Mouse (Mus musculus) spleen, adult 12 weeks (tissue): ENCODE measurements around the gene Clybl.

Experiments
- DNase-seq: peaks from one replicate; pipeline ENCODE4 v3.0.0; 2022; ENCODE audit warnings: low spot score

Clybl gene

DNA sequence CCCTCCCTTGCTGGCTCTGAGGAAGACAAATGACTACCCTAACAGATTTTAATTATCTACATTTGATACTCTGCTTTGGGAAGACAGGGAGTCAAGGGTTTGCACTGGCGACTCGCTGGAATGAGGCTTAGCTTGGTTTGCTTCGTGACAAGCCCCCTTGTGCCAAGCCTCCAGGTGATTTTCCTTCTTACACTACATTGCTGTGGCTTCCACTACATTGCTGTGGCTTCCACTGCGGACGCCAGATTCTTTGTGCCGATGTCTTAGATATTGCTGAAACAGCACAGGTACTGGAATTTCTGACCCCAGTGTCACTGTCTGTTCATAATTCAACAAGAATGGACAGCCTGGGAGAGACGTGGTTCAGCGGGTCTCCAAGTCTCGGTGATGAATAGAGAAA lies 180.3 kb downstream of the Clybl start:
- DNase-seq: no peak

DNA sequence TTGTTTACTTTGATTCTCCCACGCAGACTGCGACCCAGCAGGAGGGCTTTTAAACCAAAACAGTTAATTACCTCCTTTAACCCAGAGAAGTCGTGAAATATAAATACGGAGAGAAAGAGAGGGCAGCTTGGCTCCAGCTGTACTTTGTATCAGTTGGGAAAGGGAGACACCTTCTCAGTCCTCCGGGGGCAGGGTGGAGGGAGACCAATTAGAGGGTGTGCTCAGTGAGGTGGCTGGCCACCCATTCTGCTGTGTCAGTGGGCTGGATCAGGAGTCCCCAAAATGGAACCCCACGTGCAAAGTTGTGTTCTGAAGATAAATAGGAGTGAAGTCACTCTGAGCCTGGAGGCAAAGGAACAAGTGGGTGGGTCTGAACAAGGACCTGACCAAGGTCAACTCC lies 181.7 kb downstream of the Clybl start:
- no peak for DNase-seq

DNA sequence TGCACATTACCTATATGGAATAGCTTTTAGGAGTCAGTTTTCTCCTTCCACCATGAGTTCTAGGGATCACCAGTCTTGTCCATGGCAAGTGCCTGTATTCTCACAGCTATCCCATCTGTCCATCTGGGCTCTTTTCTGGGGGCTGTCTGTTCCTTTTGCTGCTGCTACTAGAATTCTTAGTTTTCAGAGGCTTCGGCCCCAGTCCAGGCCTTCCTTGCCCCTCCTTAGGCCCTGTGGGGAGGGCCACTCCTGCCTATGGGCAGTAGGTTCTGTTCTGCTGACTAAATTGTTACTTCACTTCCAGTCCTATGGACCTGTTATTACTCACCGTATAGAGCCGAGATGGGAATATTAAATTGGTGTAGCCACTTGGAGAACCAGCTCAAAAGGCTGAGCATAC lies 182.5 kb downstream of the Clybl start:
- DNase-seq: no peak

DNA sequence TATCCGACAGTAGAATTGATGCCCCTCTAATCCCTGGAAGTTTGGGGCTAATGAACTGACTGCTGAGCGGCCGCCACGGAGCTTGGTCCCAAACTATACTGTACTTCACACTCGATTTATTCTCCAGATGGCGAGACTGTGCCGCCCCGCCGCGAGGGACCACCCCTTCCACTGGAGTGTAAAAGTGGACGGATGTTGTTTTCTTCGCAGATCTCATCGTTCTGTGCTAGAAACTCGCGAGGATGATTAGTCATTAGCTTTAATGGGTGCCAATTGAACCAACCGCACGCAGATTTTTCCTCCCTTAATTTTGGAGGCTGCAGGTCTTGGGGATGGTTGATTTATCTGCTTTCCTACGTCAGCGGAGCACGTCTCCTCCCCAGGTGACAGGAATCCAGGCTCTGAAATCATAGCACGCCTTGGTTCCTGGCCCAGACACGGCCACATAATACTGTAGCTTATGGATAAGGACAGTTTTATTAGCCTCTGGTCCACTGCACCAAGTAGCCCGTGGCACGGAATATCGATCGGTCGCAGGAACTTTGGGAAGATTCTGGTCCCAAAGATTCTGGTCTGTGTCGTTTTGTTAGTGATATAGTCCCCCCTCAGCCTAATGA lies 185.9 kb downstream of the Clybl start:
- no peak for DNase-seq

DNA sequence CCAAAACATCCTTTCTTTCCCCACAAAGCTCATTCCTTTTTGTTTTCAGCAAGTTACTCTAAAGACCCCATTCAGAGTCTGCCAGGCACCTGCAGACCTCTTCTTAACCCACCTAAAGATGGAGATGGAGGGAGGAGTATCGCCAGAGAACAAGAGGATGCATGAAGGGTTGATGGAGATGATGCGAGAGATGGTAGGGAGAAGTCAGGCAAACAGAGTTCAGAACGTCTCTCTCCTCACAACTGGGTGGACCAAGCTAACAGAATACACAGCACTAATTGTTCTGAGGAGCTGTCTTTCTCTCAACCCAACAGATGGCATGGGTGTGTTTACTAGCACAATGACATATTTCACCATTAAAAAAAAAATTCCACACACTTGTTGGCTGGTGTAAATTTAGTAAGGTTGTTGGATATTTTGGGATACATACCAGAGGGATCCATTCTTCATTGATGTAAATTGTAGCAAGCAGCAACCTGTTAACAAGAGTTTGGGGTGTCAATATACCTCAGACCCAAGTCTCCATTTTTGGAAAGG lies 186.4 kb downstream of the Clybl start:
- no peak for DNase-seq

DNA sequence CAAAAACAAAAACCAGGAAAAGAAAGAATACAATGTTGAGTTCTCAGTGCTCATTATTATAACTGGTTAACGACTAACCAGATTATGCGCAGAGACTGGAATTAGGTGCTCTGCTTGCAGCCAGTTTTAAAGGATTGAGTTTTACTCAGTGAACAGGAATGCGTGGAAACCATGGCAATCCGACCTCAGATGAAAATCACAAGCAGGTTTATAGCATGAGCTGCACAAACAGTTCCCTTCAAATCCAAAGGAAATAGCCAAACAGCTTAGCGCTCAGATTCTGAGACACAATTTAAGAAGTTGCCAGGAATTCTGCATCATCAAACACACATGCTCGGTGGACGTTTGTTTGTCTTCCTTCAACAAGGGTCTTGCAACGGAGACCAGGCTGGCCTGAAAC lies 187.0 kb downstream of the Clybl start:
- DNase-seq: no peak

DNA sequence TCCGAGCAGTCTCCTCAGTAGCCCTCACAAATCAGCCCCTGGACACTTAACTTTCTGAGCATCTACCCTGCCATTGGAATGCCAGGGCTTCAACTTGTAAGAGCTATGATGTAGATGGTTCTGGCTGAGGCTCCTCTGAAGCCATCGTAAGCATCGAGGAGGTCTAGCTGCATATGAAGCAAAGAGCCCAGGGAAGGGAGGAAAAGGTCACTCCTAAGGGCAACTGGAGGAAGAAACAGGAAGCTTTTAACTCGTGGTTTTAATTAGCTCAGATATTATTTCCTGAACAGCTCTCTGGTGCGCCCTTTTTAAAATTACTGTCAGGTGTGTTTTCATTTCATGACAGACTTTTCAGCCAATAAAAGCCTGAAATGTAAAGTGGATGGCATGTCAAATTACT lies 190.5 kb downstream of the Clybl start:
- DNase-seq: no peak

DNA sequence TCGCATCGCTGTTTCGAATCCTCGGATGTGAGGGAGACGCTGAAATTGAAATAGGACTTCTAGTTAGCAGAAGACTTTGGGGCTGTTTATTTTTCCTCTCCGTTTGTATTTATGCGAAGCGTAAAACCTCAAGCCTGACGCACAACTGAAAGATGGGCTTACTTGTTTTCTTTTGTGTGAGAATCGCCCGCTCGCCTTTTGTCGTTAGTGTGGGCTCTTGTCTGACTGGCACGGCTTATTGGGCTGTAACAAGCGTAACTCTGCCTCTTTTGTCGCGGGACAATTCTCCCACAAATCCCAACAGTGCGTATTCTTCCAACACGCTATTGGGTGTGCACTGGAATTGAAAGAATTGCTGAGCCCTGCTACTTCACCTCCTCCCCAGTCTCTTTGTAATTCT lies 192.0 kb downstream of the Clybl start:
- no peak for DNase-seq

DNA sequence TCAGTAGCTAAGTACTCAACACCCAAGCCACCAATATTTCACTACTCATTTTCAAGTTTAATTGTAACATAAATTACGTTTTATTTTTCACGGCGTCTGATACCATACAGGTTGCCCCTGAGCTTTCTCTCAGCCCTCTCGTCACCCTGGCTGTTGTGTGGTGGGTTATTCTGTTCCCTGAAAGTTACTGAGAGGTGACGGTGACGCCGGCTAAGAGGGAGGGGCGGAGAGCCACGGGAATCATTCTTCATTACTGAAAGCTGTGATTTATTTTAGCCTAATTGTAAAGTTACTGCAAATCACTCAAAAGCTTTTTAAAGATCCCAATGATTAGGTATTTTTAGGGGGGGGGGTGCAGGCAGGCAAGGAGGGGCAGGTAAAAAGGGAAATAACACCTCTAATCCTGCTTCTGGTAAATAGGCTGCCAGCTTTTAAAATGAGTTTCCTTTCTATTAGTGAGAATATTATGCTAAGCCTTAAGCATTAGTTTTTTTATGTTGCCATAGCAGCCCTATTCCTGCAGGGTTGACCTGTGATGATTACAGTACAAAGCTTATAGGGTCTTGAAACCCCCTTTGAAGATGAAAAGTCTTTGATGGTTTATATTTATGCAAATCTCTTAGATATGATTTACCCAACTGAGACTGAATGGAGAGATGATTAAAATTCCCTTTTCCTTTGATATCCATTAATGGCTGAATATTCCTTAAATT lies 192.9 kb downstream of the Clybl start:
- DNase-seq: no peak

DNA sequence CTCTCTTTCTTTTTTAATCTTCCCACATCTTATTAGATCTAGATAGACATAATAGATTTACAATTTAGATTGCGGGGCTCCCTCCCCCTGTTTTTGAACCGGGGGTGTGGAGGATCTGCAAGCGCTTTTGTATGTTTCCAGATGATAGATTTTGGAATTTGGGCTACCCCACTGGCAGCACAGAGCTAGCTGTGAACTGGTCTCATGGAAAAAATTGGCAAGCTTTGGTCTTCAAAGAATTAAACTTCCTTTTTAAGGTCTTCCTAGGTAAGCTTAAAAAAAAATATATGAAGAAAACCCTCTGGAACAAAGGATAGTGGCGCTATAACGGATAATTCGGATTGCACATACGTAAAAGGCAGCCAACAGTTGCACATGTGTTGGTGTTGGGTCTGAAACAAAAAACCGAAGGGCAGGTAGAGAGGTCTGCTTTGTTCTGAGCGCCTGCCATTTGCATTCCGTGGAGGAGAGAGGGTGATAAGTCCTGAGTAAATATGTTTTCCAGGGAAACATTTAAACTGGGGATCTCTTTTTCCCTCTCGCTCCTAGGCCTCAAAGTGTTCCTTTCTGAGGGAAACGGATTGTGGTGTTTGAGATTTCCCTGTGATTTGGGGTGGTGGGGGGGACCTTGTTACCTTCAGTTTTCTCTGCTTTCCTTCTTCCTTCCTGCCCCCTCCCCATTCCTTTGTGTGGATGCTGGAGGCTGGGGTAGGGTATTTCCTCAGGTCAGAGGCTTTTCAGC lies 193.7 kb downstream of the Clybl start:
- no peak for DNase-seq

DNA sequence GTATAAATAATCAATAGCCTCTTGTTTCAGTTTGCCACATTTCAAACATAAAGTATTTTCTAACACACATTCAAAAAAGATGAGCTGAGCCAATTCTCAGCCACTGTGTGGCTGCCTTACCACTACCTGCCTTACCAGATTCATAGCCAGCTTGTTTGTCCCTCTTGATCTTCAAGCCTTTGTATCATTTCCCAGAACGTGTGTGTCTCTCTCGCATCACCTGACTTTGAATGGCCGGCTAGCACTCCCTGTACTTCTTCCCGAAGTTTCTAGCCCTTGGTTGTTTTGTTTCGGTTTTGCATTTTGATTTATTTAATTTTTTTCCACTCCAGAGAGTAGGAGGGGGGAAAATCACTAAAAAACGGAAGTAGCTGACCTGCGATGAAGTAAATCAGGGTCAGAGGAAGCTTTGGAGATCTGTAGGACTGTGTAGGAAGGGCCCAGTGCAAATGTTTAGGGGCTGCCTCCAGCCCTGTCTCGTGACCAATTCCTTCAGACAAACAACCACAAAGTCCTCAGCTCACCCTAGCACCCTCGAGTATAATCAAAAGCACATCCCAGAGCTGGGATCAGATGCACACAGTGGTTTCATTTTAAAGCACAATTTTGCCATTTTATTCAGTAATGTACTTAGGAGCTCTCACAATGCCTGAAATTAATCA lies 195.1 kb downstream of the Clybl start:
- DNase-seq: no peak

DNA sequence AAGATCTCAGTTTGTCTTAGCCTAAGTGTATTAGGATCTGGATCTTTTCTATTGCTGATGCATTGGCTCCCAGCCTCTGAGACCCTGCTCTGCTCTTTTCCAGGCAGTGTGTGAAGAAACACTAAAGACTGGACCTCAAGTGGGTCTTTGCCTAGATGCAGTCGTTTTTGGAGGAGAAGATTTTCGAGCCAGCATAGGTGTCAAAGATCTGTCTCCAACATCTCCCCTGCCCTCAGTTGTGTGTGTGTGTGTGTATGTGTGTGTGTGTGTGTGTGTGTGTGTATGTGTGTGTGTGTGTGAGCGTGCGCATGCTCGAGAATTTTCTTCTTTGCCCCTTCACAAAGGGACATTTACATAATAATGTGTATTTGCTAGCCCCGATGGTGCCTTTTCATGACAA lies 196.2 kb downstream of the Clybl start:
- no peak for DNase-seq

DNA sequence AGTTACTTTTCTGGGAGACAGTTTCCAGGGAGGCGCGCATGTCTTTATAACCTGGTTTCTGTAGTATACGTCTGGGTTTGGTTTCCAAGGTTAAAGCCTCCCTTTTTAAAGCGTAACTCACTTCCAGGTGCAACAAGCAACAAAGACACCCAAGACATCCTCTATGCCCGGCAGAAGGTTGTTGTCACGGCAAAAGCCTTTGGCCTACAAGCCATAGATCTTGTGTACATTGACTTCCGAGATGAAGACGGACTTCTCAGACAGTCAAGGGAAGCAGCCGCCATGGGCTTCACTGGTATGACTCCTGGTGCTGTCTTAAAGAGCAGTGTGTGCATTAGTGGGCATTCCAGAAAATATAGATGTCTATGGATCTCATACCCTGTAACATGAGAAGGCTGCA lies 197.6 kb downstream of the Clybl start:
- no peak for DNase-seq

DNA sequence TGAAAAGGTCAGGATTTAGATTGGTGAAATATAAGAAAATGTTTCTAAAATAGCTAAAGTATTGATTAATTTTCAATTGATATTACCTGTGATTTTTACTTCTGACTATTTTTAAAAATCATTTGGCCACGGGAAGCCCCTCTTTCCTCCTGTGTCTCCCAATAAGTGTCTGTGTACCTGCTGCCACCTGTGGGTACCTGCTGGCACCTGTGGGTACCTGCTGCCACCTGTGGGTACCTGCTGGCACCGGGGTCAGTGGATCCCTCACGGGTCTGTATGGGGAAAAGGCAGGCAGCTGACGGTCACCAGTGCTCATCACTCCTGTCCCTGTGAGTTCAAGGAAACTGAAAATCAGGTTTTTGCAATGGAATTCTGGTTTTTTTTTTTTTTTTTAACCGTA lies 198.5 kb downstream of the Clybl start:
- DNase-seq: no peak

DNA sequence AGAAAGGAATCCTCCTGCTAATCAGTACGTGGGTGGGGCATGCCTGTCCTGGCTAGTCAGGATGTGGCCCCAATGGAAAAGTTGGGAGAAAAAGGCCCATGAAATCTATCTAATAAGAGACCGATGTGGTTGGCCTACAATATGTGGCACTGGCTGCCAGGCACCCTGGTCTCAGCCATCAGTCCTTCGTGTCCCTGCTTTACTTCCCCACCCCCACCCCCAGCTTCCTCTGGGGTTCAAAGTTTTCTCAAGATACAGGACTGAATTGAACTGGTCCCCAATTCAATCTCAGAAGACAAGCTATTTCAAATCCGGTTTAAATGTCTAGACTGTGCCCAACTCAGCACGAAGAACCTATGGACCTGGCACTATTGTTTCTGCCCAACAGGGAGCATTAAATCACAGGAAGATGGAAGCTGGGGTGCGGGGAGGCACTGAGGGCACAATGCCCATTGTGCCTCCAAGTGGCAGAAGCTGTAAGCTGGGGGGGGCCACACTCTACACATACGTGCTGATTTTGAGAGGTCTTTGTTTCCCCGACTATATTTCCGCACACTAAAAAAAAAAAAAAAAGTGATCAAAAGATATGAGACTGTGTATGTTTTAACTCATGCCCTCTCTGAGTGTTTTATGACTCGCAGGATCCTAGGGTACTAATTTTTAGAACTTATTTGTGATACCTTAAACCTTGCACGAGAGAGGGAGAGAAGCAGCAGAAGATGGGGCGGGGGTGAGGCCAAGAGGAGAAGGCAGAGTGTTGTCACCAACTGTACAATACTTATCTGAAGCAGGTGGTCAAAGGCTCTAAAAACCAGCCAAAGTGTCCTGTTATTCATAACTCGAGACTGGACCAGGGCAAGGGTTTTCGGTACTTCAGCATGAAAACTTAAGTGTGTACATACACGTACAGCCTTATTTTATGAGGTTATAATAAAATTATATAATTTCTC lies 199.7 kb downstream of the Clybl start:
- DNase-seq: no peak

DNA sequence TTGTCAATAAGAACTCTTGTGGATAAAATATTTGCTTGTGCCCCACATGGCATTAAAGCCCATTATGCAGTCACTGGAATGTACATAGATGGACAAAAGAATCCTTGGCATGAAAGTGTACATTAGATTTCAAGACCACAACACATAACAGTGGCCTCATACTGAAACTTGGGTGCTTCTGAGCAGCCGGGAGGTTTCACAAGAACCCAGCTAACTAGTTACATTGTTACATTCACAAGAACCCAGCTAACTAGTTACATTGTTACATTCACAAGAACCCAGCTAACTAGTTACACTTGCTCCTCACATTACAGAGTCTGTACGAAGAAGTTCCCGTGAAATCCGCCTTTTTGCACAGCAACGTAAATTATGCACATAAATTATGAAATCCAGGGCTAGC lies 200.8 kb downstream of the Clybl start:
- no peak for DNase-seq

DNA sequence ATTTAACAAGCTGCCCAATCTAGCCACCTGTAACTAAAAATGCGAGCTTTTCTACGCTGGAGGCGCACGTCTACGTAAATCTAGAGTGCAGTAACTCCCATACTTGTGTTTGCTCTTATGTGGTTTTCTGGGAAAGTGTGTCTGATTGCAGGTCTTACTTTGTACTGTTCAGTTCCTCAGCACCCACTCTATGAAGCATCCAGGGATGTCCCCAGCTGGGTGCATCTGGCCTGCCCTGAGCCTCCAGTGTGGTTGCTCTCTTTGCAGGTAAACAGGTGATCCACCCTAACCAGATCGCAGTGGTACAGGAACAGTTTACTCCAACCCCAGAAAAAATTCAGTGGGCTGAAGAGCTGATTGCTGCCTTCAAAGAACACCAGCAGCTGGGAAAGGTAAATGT lies 202.4 kb downstream of the Clybl start:
- DNase-seq: no peak

DNA sequence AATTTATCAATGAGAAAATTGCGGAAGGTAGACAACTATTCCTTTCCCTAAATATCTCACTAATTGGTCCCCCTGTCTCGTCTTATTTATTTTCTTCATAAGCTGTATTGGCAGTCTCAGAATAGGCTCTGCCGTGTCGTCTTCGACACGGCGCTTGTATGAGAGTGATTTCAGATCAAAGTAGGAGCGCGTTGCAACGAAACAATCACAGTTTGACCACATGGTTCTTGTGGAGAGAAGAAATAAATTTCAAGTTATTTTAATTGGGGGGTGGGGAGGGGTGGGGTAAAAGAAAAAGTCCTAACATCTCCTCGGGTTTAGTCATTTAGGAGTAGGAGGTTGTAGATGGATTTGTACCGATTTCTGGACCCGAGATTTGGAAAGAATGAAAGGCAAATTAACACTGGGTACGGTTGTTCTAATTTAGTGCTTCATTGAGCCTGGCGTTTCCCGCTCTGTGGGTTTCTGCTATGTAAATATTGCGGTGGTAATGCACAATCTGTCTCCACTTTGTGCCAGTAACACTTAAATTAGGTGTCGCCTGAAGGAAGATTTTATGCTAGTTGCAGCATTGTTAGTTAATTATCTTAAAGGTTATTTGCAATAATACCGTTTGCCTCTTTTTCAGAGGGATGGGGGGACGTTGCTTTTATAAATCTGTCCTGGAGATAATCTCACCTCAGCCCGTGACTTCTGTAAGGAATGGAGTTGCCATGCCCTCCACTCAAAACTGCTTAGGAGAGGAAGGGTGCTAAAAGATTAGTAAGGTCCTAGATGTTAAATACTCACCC lies 203.1 kb downstream of the Clybl start:
- no peak for DNase-seq

DNA sequence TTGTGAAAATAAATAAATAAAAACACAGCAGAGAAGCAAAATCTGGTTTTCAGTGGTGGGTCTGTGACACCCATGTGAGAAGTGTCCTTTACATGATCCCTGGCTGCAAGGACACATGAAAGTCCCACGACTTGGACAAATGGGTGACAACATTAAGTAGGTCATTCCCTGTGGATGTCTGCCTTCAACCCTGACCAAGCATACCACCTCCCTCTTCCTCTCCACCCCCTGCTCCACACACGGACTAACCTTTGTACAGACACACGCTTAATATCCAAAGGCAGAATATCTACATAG lies 203.7 kb downstream of the Clybl start:
- no peak for DNase-seq

DNA sequence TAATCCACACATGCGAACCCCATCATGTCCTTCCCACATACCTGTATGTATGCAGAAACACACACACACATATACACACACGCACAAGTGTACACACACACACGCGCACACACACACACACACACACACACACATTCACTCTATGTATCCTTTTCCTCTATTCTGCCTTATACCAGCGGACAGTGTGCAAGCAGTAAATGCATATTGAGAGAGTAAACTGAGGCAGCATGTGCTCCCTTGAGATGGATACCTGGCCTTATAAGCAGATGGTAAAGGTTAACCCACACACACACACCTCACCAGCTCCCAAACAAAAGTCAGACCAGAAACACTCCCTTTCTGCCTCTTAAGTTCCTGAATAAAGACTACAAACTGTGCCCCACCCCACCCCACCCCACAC lies 204.3 kb downstream of the Clybl start:
- no peak for DNase-seq
